Mouse (Mus musculus) cerebellum, adult 11 months (tissue): ENCODE data around the gene Marcksl1.
A peak's percentile ranks its signal among the peaks of the same experiment; 100 is the strongest.
"Not testable (repeated sequence)": the region's sequence is repeated elsewhere in the genome, so short reads cannot be mapped to it uniquely, and the experiment has no call there.

Source experiments
- DNase-seq: peaks from one replicate; pipeline ENCODE4 v3.0.0; 2022

Gene Marcksl1

GRCm38 (mm10) chr4:129510723-129511412, 2.5 kb upstream of the Marcksl1 start:
- no peak for DNase-seq

- no peak for DNase-seq
Observed at GRCm38 (mm10) chr4:129511413-129512096, 1.8 kb upstream of the Marcksl1 start.

GRCm38 (mm10) chr4:129513891-129514290, 510 bp downstream of the Marcksl1 start:
- no peak for DNase-seq

DNA sequence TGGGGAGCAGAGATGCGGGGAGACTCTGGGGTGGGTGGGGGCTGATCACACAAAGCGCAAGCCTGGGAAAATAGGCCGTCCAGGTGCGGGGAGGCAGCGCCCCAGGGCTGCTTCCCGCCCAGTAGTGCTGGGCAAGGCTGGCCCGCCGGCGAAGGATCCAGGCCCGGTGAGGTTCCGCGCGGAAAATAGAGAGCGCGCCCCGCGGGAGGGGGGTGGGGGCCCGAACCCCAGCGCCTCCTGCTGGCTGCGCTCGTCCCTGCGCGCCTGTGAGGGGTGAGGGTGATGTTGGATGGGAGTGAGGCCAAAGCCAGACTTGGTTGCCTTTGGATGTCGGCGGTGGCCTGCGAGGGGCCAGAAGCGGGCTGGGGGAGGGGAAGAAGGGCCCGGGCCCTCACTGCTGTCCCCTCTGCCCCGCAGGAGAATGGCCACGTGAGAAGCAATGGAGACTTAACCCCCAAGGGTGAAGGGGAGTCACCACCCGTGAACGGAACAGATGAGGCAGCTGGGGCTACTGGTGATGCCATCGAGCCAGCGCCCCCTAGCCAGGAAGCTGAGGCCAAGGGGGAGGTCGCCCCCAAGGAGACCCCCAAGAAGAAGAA, 1.0 kb downstream of the Marcksl1 start:
- DNase-seq = no peak

- no peak for DNase-seq
Observed at GRCm38 (mm10) chr4:129516925-129517324, 3.5 kb downstream of the Marcksl1 start.

GRCm38 (mm10) chr4:129518519-129518918, 5.1 kb downstream of the Marcksl1 start:
- no peak for DNase-seq

- no peak for DNase-seq
Observed at GRCm38 (mm10) chr4:129525338-129525737, 12.0 kb downstream of the Marcksl1 start.

DNA sequence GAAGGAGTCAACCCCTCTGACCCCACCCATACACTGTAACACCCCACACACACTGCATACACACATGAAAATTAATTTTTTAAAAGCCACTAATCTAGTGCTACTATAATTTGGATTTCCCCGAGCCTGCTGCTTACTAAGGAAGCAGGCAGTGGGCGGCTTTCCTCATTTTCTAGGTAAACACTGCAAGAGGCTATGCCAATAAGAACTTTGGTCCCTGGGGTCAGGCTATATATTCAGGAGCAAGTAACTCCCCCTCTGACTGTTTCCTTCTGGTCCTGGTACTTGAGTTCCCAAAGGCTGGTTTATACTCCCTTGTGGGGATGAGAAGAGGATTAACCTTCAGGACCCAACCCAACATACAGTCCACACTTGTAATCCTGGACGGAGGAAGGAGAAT, 12.5 kb downstream of the Marcksl1 start:
- DNase-seq = no peak

- not testable (repeated sequence) for DNase-seq
Observed at GRCm38 (mm10) chr4:129528901-129529300, 15.5 kb downstream of the Marcksl1 start.

GRCm38 (mm10) chr4:129540012-129540411, 26.6 kb downstream of the Marcksl1 start:
- no peak for DNase-seq

DNA sequence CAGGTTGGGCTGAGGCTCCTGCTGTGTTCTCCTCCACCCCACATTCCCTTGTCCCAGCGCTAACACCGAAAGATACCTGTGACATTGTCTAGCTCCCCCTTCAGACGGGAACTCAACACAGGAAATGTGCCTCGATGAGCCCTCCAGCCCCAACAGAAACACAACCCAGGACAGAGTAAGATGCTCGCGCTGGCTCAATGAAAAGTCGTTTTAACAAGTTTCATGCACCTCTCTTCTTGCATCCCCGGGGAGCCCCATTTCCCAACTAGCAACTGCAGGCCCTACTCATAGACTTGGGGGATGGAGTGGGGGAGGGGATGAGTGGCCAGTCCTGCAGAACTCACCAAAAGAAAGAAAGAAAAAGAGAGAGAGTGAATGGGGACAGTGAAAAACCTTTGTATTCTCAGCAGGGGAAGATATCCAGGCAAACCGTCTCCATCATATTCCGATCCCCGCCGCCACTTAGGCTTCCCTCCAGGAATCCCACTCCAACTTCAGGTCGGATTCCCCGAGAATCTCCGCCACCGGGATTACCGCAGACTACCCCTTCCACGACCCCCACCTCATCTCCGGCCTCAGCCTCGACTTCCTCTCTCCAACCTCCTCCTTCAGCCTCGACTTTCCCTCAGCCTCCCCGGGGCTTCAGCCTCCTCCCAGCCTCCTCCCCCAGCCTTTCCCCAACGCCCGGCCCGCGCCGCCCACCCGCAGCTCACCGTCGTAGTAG, 28.6 kb downstream of the Marcksl1 start:
- peak; percentile 20 for DNase-seq

DNA sequence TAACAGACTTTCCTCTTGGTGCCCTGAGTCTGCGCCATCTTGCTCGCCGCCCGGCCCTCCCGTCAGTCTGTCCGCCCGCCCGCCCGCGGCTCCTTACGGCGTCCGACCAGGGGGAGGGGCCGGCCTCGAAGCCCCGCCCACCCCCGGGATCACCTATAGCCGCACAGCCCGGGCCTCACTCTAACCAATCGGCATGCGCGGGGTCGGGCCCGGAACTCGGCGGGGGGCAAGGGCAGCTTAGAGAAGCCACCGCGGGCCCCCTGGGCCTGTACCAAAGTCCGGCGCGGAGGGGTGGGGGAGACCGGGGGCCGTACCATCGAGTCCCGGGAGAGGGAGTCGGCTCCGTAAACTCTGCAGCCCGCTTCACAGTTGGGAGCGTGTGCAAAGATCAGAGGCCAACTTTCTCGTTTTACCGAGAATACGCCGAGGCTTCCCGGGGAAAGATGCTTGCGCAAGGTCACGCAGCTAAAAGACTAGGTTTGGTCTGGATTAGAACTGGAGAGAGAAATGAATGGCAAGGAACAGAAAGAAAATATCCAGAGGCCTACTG, 29.3 kb downstream of the Marcksl1 start, which contains the start of gene Hdac1:
Hdac1 (minus strand) TSS at position 122 of the 550 bp plus-strand sequence.
- peak; percentile 98 for DNase-seq

DNA sequence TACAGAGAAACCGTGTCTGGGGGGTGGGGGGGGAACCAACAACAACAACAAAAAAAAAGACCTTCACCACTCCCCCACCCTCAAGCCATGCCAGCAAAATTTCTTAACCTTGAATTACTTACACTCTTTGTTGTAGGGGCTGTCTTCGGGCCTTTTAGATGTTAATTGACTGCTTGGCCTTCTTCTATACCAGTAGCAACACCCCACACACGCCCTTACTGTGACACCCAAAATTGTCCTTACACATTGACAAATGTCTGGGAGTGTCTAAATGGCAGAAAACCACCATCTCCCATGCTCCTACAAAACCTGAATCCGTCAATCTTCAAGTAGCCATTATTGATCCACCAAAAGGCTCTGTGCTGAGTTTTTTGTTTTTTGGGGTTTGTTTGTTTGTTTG, 30.7 kb downstream of the Marcksl1 start:
- no peak for DNase-seq

DNA sequence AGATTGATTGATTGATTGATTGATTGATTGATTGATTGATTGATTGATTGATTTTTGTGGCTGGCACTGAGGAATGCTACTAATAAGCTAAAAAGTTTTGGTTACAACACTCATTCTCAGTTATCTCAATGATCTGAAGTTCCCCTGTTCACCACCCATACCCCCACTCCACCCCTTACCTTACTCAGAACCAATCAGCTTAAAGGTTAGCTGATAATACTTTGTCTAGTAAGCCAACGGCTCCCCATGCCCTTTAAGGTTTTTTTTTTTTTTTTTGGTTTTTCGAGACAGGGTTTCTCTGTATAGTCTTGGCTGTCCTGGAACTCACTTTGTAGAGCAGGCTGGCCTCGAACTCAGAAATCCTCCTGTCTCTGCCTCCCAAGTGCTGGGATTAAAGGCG, 34.2 kb downstream of the Marcksl1 start:
- DNase-seq = not testable (repeated sequence)

DNA sequence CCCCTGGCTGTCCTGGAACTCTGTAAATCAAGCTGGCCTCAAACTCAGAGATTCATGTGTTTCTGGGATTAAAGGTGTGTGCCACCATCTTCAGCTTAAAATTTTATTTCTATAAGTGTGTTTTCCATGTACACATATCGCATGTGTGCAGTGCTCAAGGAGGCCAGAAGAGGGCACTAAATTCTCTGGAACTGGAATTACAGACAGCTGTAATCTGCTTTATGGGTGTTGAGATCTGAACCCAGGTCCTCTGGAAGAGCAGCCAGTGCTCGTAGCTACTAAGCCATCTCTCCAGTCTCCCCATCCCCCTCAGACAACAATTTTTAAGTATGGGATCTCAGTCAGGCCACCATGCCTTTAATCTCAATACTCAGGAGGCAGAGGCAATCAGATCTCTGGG, 35.9 kb downstream of the Marcksl1 start:
- no peak for DNase-seq

GRCm38 (mm10) chr4:129550295-129550694, 36.9 kb downstream of the Marcksl1 start:
- no peak for DNase-seq

- DNase-seq = not testable (repeated sequence)
Observed at GRCm38 (mm10) chr4:129554512-129554911, 41.1 kb downstream of the Marcksl1 start.

GRCm38 (mm10) chr4:129555421-129555861, 42.1 kb downstream of the Marcksl1 start:
- peak; percentile 54 for DNase-seq

GRCm38 (mm10) chr4:129555862-129556531, 42.6 kb downstream of the Marcksl1 start:
- DNase-seq = no peak

GRCm38 (mm10) chr4:129556532-129557223, 43.3 kb downstream of the Marcksl1 start:
- DNase-seq = peak; percentile 66

- no peak for DNase-seq
Observed at GRCm38 (mm10) chr4:129557256-129557808, 44.0 kb downstream of the Marcksl1 start.
